Mouse (Mus musculus) liver (tissue): Measurements from ENCODE around the gene Mdk.

Experiments used
- DNase-seq: peaks from one replicate; pipeline ENCODE4 v3.0.0-alpha.2; 2020; ENCODE audit warnings: mixed read lengths

The Mdk gene

GRCm38 (mm10) chr2:91931328-91932159 is 553 bp downstream of the Mdk start:
- peak; percentile 71 for DNase-seq

- DNase-seq = no peak
These were observed 1.3 kb downstream of the Mdk start for GRCm38 (mm10) chr2:91930761-91931291.

GRCm38 (mm10) chr2:91929936-91930335 is 2.2 kb downstream of the Mdk start:
- peak; percentile 72 for DNase-seq

GRCm38 (mm10) chr2:91929455-91929854 is 2.6 kb downstream of the Mdk start:
- no peak for DNase-seq

- DNase-seq = no peak
These were observed 3.4 kb downstream of the Mdk start for GRCm38 (mm10) chr2:91928534-91929350.

- DNase-seq = peak; percentile 85
These were observed 4.1 kb downstream of the Mdk start for GRCm38 (mm10) chr2:91927826-91928533.

- DNase-seq = no peak
These were observed 5.1 kb downstream of the Mdk start, which contains the start of gene Chrm4 for GRCm38 (mm10) chr2:91926949-91927348. Chrm4 (plus strand) TSS chr2:91927249.

GRCm38 (mm10) chr2:91925442-91925841 is 6.7 kb downstream of the Mdk start:
- no peak for DNase-seq

GRCm38 (mm10) chr2:91924726-91925125 is 7.4 kb downstream of the Mdk start:
- no peak for DNase-seq

- DNase-seq = peak; percentile 71
These were observed 8.4 kb downstream of the Mdk start for GRCm38 (mm10) chr2:91923415-91924337.

GRCm38 (mm10) chr2:91922586-91923414 is 9.3 kb downstream of the Mdk start:
- no peak for DNase-seq

- peak; percentile 66 for DNase-seq
These were observed 10.1 kb downstream of the Mdk start for GRCm38 (mm10) chr2:91921790-91922570.

GRCm38 (mm10) chr2:91921181-91921789 is 10.8 kb downstream of the Mdk start:
- DNase-seq = peak; percentile 62

GRCm38 (mm10) chr2:91920130-91920529 is 12.0 kb downstream of the Mdk start:
- DNase-seq = no peak

GRCm38 (mm10) chr2:91917096-91917495 is 15.0 kb downstream of the Mdk start:
- no peak for DNase-seq

- no peak for DNase-seq
These were observed 15.6 kb downstream of the Mdk start for GRCm38 (mm10) chr2:91916346-91916977.

- DNase-seq = no peak
These were observed 18.6 kb downstream of the Mdk start for GRCm38 (mm10) chr2:91913328-91914110.

- no peak for DNase-seq
These were observed 19.5 kb downstream of the Mdk start for GRCm38 (mm10) chr2:91912616-91913015.
